Mouse (Mus musculus) hindbrain, embryonic 10.5 days (tissue): ENCODE measurements at regions not wholly inside any gene's neighbourhood (a gene's known extent, or its start where the extent isn't known, plus 50 kb on each side); places are given as distances from the start of the nearest gene placed in this dataset.

Source experiments
- DNase-seq: peaks from one replicate; pipeline ENCODE4 v3.0.0-alpha.2; 2017; ENCODE audit warnings: low spot score
- H3K27ac ChIP-seq: fragments of 300-500 bp; sonication (generic); 2 replicates; pipeline ENCODE4 v1.5.1; 2016; ENCODE audit warnings: mild to moderate bottlenecking, moderate library complexity
- H3K27me3 ChIP-seq: fragments of 300-500 bp; sonication (generic); 2 replicates; pipeline ENCODE4 v1.6.1; 2016; ENCODE audit warnings: mild to moderate bottlenecking; ENCODE audit not compliant: poor library complexity, insufficient read depth, severe bottlenecking
- H3K36me3 ChIP-seq: fragments of 300-500 bp; sonication (generic); 2 replicates; pipeline ENCODE4 v1.6.1; 2016; ENCODE audit warnings: mild to moderate bottlenecking, moderate library complexity
- H3K4me1 ChIP-seq: fragments of 300-500 bp; sonication (generic); replicated peaks from 2 replicates; pipeline ENCODE4 v1.6.1; 2016; ENCODE audit warnings: mild to moderate bottlenecking
- H3K4me3 ChIP-seq: fragments of 300-500 bp; sonication (generic); 2 replicates; pipeline ENCODE4 v1.5.1; 2016; ENCODE audit warnings: mild to moderate bottlenecking, moderate library complexity
- H3K9me3 ChIP-seq: fragments of 300-500 bp; sonication (generic); 2 replicates; pipeline ENCODE4 v1.6.1; 2016; ENCODE audit warnings: mild to moderate bottlenecking, moderate library complexity
- WGBS: fragments of 180-500 bp; shearing (Covaris S2); methylation state at CpG from one replicate; pipeline ENCODE4 v1.1.7; 2016; 5-methylcytosine and 5-hydroxymethylcytosine counted together

GRCm38 (mm10) chr15:38390450-38390849 is 965.1 kb downstream of the 4930447A16Rik start:
- Histone ChIP-seq H3K27me3 (no peaks in the 10 kb centered on the region), H3K27ac (no peak overlapping the region; the same call in 1 of the 2 replicates), H3K9me3 (no peaks in the 10 kb centered on the region), H3K36me3 (no peaks in the 10 kb centered on the region), H3K4me3 (no peak overlapping the region), H3K4me1 (peaks cover 25% of the 10 kb centered on the region)
- DNase-seq = no peak
- WGBS = 88% methylated on average over 12 of the region's 12 CpGs

GRCm38 (mm10) chr15:38391420-38391819 is 966.1 kb downstream of the 4930447A16Rik start:
- H3K27ac ChIP-seq = no peak overlapping the region
- no peaks in the 10 kb centered on the region for H3K36me3 ChIP-seq
- H3K4me3 ChIP-seq = no peak overlapping the region
- no peaks in the 10 kb centered on the region for H3K9me3 ChIP-seq
- no peak for DNase-seq
- peaks cover 25% of the 10 kb centered on the region for H3K4me1 ChIP-seq
- WGBS = 72% methylated on average over 6 of the region's 6 CpGs
- H3K27me3 ChIP-seq = no peaks in the 10 kb centered on the region

GRCm38 (mm10) chr15:38391860-38392259 is 966.5 kb downstream of the 4930447A16Rik start:
- Histone ChIP-seq H3K9me3 (no peaks in the 10 kb centered on the region), H3K4me3 (no peak overlapping the region), H3K27me3 (no peaks in the 10 kb centered on the region), H3K27ac (peak overlapping the region; percentile 16; the same call in 1 of the 2 replicates), H3K4me1 (peaks cover 25% of the 10 kb centered on the region), H3K36me3 (no peaks in the 10 kb centered on the region)
- 36% methylated on average over 4 of the region's 4 CpGs for WGBS
- no peak for DNase-seq

GRCm38 (mm10) chr15:38392441-38393149 is 967.2 kb downstream of the 4930447A16Rik start:
- Histone ChIP-seq H3K27ac (peak overlapping the region; percentile 16; the same call in 1 of the 2 replicates), H3K36me3 (no peaks in the 10 kb centered on the region)

GRCm38 (mm10) chr15:38398852-38399251 is 973.5 kb downstream of the 4930447A16Rik start:
- Histone ChIP-seq H3K27ac (no peak overlapping the region), H3K27me3 (no peaks in the 10 kb centered on the region), H3K4me3 (no peak overlapping the region), H3K9me3 (no peaks in the 10 kb centered on the region), H3K36me3 (no peaks in the 10 kb centered on the region), H3K4me1 (peaks cover 4% of the 10 kb centered on the region; the same call in 1 of the 2 replicates)
- WGBS = 84% methylated on average over 4 of the region's 4 CpGs
- no peak for DNase-seq

More at GRCm38 (mm10) chr15:38392441-38393149, 967.2 kb downstream of the 4930447A16Rik start:
- 66% methylated on average over 5 of the region's 5 CpGs for WGBS
- no peaks in the 10 kb centered on the region for H3K27me3 ChIP-seq
- DNase-seq = no peak
- no peak overlapping the region for H3K4me3 ChIP-seq
- peaks cover 25% of the 10 kb centered on the region for H3K4me1 ChIP-seq
- no peaks in the 10 kb centered on the region for H3K9me3 ChIP-seq

GRCm38 (mm10) chr15:38402762-38403161 is 977.4 kb downstream of the 4930447A16Rik start:
- Histone ChIP-seq H3K4me1 (peaks cover 26% of the 10 kb centered on the region), H3K36me3 (no peaks in the 10 kb centered on the region), H3K9me3 (no peaks in the 10 kb centered on the region), H3K27me3 (no peaks in the 10 kb centered on the region), H3K4me3 (no peak overlapping the region), H3K27ac (no peak overlapping the region)
- DNase-seq = no peak
- WGBS = 91% methylated on average over 1 of the region's 1 CpGs

- Histone ChIP-seq H3K27ac (peak overlapping the region; percentile 23; the same call in 1 of the 2 replicates), H3K36me3 (no peaks in the 10 kb centered on the region), H3K27me3 (no peaks in the 10 kb centered on the region), H3K4me3 (no peak overlapping the region), H3K4me1 (peaks cover 26% of the 10 kb centered on the region), H3K9me3 (no peaks in the 10 kb centered on the region)
- WGBS = 70% methylated on average over 6 of the region's 6 CpGs
- no peak for DNase-seq
Observed at GRCm38 (mm10) chr15:38403760-38404375, 978.5 kb downstream of the 4930447A16Rik start.

- Histone ChIP-seq H3K36me3 (no peaks in the 10 kb centered on the region), H3K4me1 (peaks cover 30% of the 10 kb centered on the region), H3K27ac (0 out of 2 replicates have a peak overlapping the region, but pooled peaks have one; percentile 18), H3K9me3 (no peaks in the 10 kb centered on the region), H3K4me3 (no peak overlapping the region), H3K27me3 (no peaks in the 10 kb centered on the region)
- no peak for DNase-seq
- 51% methylated on average over 13 of the region's 13 CpGs for WGBS
Observed at GRCm38 (mm10) chr15:38406114-38406960, 981.0 kb downstream of the 4930447A16Rik start.

- H3K27me3 ChIP-seq = no peaks in the 10 kb centered on the region
- no peaks in the 10 kb centered on the region for H3K36me3 ChIP-seq
- no peak for DNase-seq
- no peak overlapping the region for H3K27ac ChIP-seq
- peaks cover 30% of the 10 kb centered on the region for H3K4me1 ChIP-seq
- WGBS = 70% methylated on average over 5 of the region's 5 CpGs
- no peak overlapping the region for H3K4me3 ChIP-seq
- no peaks in the 10 kb centered on the region for H3K9me3 ChIP-seq
Observed at GRCm38 (mm10) chr15:38407476-38407875, 982.1 kb downstream of the 4930447A16Rik start.

- DNase-seq = no peak
- no peak overlapping the region for H3K4me3 ChIP-seq
- no peak overlapping the region for H3K27ac ChIP-seq
- H3K27me3 ChIP-seq = no peaks in the 10 kb centered on the region
- H3K4me1 ChIP-seq = peaks cover 25% of the 10 kb centered on the region
- H3K36me3 ChIP-seq = no peaks in the 10 kb centered on the region
- no peaks in the 10 kb centered on the region for H3K9me3 ChIP-seq
- WGBS = 84% methylated on average over 4 of the region's 4 CpGs
Observed at GRCm38 (mm10) chr15:38409168-38409567, 983.8 kb downstream of the 4930447A16Rik start.

GRCm38 (mm10) chr15:38410462-38410861 is 985.1 kb downstream of the 4930447A16Rik start:
- Histone ChIP-seq H3K9me3 (no peaks in the 10 kb centered on the region), H3K4me3 (no peak overlapping the region), H3K4me1 (peaks cover 15% of the 10 kb centered on the region), H3K36me3 (no peaks in the 10 kb centered on the region), H3K27me3 (no peaks in the 10 kb centered on the region), H3K27ac (no peak overlapping the region)
- WGBS = 83% methylated on average over 1 of the region's 1 CpGs
- DNase-seq = no peak

GRCm38 (mm10) chr15:38412481-38412880 is 987.1 kb downstream of the 4930447A16Rik start:
- WGBS = 87% methylated on average over 3 of the region's 3 CpGs

More at GRCm38 (mm10) chr15:38412481-38412880, 987.1 kb downstream of the 4930447A16Rik start:
- no peak for DNase-seq
- H3K4me3 ChIP-seq = no peak overlapping the region
- H3K36me3 ChIP-seq = no peaks in the 10 kb centered on the region
- H3K27me3 ChIP-seq = no peaks in the 10 kb centered on the region
- 0 out of 2 replicates have a peak, but pooled peaks cover 5% of the 10 kb centered on the region for H3K4me1 ChIP-seq
- H3K27ac ChIP-seq = no peak overlapping the region
- H3K9me3 ChIP-seq = no peaks in the 10 kb centered on the region
